Mouse (Mus musculus): ENCODE measurements around the gene Tmprss15. TPM values are rescaled to one million over a fixed set of nuclear protein-coding genes. Genes with fewer than 3 reads are reported as not detected.

The Tmprss15 gene
- 0.21 TPM for polyA plus RNA-seq (2014; fragmentation: Illumina TruSeq; extraction: RNeasy Lipid Tissue Mini Kit (QIAGEN cat#74804); ENCODE audit: low read depth, low replicate concordance)

DNA sequence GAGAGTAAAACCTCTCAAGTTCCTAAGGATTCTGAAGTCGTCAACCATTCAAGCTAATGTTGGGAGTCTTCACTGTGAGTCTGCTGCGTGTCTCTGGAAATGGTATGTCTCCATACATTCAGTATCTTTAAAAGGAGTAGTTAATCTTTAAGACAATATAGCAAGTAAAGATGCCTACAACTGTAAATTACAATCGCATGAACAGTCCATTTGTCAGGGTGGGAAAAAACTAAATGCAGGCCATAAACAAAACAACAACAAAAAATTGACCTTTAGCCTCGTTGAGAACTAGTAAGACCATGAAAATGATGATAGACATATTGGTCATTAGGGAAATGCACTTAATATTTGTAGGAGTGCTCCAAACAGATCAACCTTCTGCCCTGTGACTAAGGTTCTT lies at the start of gene Tmprss15:
Gene Tmprss15, minus strand, starts transcription at position 101 of the 400 bp plus-strand sequence.

DNA sequence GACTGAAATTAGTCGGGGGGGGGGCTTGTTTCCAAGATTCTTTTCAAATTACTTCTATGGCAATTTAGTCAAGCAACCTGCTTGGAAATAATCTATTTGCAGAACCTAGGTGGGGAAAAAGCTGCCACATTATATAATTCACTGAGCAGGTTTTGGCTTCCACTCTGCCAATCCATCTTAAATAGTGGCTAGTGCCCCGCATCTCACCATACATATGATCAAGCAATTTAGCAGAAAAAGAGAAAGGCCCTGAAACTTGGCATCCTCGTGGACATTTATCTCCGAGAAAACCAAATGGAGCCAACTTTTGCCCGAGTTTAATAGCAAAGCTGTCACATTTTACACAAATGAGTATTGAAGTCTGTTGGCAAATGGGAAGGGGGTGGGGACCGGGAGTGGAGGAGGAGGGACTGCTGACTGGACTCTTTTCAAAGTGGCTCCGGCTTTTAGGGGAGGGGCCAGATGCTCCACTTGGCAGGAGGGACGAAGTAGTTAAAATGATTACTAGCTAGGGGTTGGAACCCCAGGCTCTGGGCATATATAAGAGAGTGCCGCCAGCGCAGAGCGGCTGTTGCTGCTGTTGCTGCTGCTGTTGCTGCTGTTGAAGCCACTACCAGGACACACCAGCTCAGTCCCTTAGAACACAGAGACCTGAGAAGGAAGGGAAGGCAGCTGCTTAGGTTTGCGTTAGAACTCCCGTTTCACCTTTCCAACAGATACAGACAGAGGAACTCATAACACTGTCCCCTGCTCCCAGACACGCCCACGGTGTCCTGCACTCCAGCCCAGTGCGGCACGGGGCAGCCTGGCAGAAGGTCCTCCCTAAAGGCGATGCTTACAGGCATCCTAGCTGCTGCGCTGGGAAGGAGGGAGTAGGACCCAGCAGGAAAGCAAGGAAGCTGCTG lies 160.3 kb downstream of the Tmprss15 start, which contains the start of gene Chodl:
Gene Chodl, plus strand, starts transcription at position 567 of the 905 bp plus-strand sequence.

Other genes starting within 250 kb of the Tmprss15 start
- 0.17 TPM for gene Chodl, start 160.1 kb downstream of the Tmprss15 start, polyA plus RNA-seq (2014; fragmentation: Illumina TruSeq; extraction: RNeasy Lipid Tissue Mini Kit (QIAGEN cat#74804); ENCODE audit: low read depth, low replicate concordance)